Comparison of ENCODE assay signal across 27 mouse cellular contexts in genomic region chr14:119227709-119228338, GRCm38 (mm10).
DNase-seq lines count a peak whose midpoint lies in the region; ATAC-seq and TF ChIP-seq lines count a peak whose summit lies in the region.
"Had no signal": no experiment of that assay in that cellular context is flagged by ENCODE, and none has a peak within 500 bp of the region (broad histone marks: within the 10 kb centered on the region; RNA-seq: fewer than 3 reads in every experiment).

No protein-coding gene starts in this region.

- in situ Hi-C loops in Patski (cut with MboI; ENCODE audit: low pct_unique_long_range_greater_than_20kb), result no loop called here

- CTCF ChIA-PET in Patski (lab: Charles Lee), result no interaction called here

- no peaks in the 10 kb centered on the region for H3K27me3 ChIP-seq in Patski
- H3K27me3 ChIP-seq: embryonic facial prominence, embryonic 15.5 days; heart, embryonic 13.5 days had no signal

- DNase-seq in frontal cortex, postnatal 10 days (ENCODE audit: low spot score in 2 of 2), result no peak
- peak; percentile 27 for DNase-seq in Patski (ENCODE audit: low read depth, low spot score)
- peak; percentile 13 for DNase-seq in retina, postnatal 1 day
- no peak for DNase-seq in testis, postnatal 14 days (ENCODE audit: low spot score)
- DNase-seq in heart, adult 11 months, result no peak
- DNase-seq: adrenal gland, adult 2 months; adrenal gland, postnatal 14 days; cerebellum, adult 11-12 months; cerebellum, adult 8-10 months; cerebellum, postnatal 10 days; cerebellum, postnatal 36 days; embryo, embryonic 11 days; forebrain, postnatal 0 days; gastrocnemius, postnatal 10 days; gastrocnemius, postnatal 36 days; heart, adult 2 months; heart, postnatal 14 days; heart, postnatal 4 days; kidney, adult 18-20 months had no signal

- POLR2A ChIA-PET in Patski (lab: Charles Lee), result no interaction called here

- peak; percentile 16; the same call in 1 of the 2 replicates for ATAC-seq in frontal cortex, adult (ENCODE audit: low TSS enrichment)
- peak; percentile 93 for ATAC-seq in Patski
- ATAC-seq: CD4-positive, CD25-positive, alpha-beta regulatory T cell, adult 4 months; forebrain, embryonic 14.5 days; forebrain, postnatal 0 days; hindbrain, postnatal 0 days; inflammation-experienced regulatory T-cells, adult 6 months; intestine, embryonic 16.5 days had no signal

- TF ChIP-seq CTCF in Patski (IDR thresholded peaks at IDR 0.05), result no peak

Comparison
In these comparisons a context has a peak if more than half of its experiments do, and no peak if none do; other contexts are left out.
1. DNase-seq: peak in Patski (single experiment) and retina, postnatal 1 day (single experiment); none in frontal cortex, postnatal 10 days (0 of 2), testis, postnatal 14 days (single experiment) and heart, adult 11 months (single experiment).